Mouse (Mus musculus) embryonic fibroblast, embryonic 13.5 days (primary cell): ENCODE measurements at regions not wholly inside any gene's neighbourhood (a gene's known extent, or its start where the extent isn't known, plus 50 kb on each side); places are given as distances from the start of the nearest gene placed in this dataset.

Source experiments
- CTCF ChIP-seq: IDR thresholded peaks from 2 replicates; pipeline ENCODE4 v1.5.1; 2011; ENCODE audit warnings: mild to moderate bottlenecking, control low read depth, low read length, moderate library complexity, borderline replicate concordance; ENCODE audit not compliant: insufficient read depth
- POLR2A ChIP-seq: IDR thresholded peaks from 2 replicates; pipeline ENCODE4 v1.6.1; 2011; ENCODE audit warnings: low read depth, mild to moderate bottlenecking, control low read depth, low read length, moderate library complexity

DNA sequence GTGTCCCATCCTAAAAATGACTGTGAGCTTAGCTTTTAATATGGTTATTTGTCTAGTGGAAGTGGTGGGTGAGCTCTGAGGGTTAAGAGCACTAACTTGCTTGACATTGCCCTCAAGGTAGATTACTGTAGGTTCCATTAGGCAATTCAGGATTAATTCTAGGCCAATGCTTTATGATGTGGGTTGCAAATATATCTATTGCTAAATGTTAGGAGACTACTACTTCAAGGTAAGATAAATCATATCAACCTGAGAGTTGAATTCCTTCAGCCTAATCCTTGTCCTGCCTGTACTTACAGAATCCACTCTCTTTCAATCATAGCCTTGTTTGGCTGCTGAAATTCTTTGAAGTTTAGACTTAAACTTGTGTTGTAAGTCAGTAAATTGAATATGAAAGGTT, 501.2 kb upstream of the Pappa start:
- TF ChIP-seq CTCF (no peak), POLR2A (no peak)
